Mouse (Mus musculus) G1E (cell line): ENCODE measurements at regions not wholly inside any gene's neighbourhood (a gene's known extent, or its start where the extent isn't known, plus 50 kb on each side); places are given as distances from the start of the nearest gene placed in this dataset.
A peak's percentile ranks its signal among the peaks of the same experiment; 100 is the strongest.

Experiments used
- ATAC-seq: 2 replicates; pipeline ENCODE4 v1.8.0; 2016; ENCODE audit warnings: mild to moderate bottlenecking; ENCODE audit not compliant: insufficient number of reproducible peaks, poor library complexity, low FRiP score, severe bottlenecking; ENCODE audit errors: extremely low read depth
- DNase-seq: peaks from one replicate; pipeline ENCODE4 v3.0.0; 2012; ENCODE audit warnings: low spot score
- H3K27me3 ChIP-seq: 2 replicates; pipeline ENCODE4 v1.6.1; 2012; ENCODE audit warnings: mild to moderate bottlenecking, low read length, inconsistent platforms; ENCODE audit not compliant: insufficient read depth
- H3K36me3 ChIP-seq: replicated peaks from 2 replicates; pipeline ENCODE3; 2012; ENCODE audit warnings: mild to moderate bottlenecking, inconsistent platforms
- H3K4me1 ChIP-seq: 2 replicates; pipeline ENCODE4 v1.6.1; 2012; ENCODE audit warnings: low read depth, low read length, inconsistent platforms, mixed read lengths; ENCODE audit not compliant: insufficient read depth
- H3K4me3 ChIP-seq: 2 replicates; pipeline ENCODE4 v1.5.1; 2012; ENCODE audit warnings: low read depth, mild to moderate bottlenecking, inconsistent platforms, low read length, moderate library complexity, mixed read lengths
- H3K9me3 ChIP-seq: replicated peaks from 2 replicates; pipeline ENCODE4 v1.6.1; 2012; ENCODE audit warnings: inconsistent platforms
- CTCF ChIP-seq: IDR thresholded peaks from 2 replicates; pipeline ENCODE4 v1.5.1; 2012; ENCODE audit warnings: low read depth, low read length, inconsistent platforms, mixed read lengths
- GATA1 ChIP-seq: IDR thresholded peaks from 2 replicates; pipeline ENCODE4 v1.6.1; 2012; ENCODE audit warnings: borderline replicate concordance, low read length, inconsistent platforms, mixed read lengths
- GATA2 ChIP-seq: IDR thresholded peaks from 2 replicates; pipeline ENCODE4 v1.6.1; 2012; ENCODE audit warnings: low read depth, low read length, inconsistent platforms, borderline replicate concordance
- POLR2AphosphoS5 ChIP-seq: IDR thresholded peaks from 2 replicates; pipeline ENCODE4 v1.6.1; 2012; ENCODE audit warnings: low read depth, low read length, inconsistent platforms; ENCODE audit not compliant: insufficient replicate concordance
- TAL1 ChIP-seq: conservative IDR thresholded peaks from 2 replicates; pipeline ENCODE4 v1.6.1; 2012; ENCODE audit warnings: low read depth, low read length, inconsistent platforms, mixed read lengths

- no peak for TF ChIP-seq CTCF
- TF ChIP-seq TAL1, result no peak
- no peak for TF ChIP-seq GATA1
- H3K4me3 ChIP-seq, result no peak overlapping the region
- DNase-seq (no peak), ATAC-seq (no peak)
- no peaks in the 10 kb centered on the region for H3K36me3 ChIP-seq
- peaks cover 18% of the 10 kb centered on the region for H3K9me3 ChIP-seq
- no peaks in the 10 kb centered on the region for H3K4me1 ChIP-seq
- no peaks in the 10 kb centered on the region for H3K27me3 ChIP-seq
Observed at GRCm38 (mm10) chr17:54821059-54821458, 522.2 kb upstream of the Slc5a7 start.

GRCm38 (mm10) chr17:54853631-54854030 is 554.8 kb upstream of the Slc5a7 start:
- Histone ChIP-seq H3K4me1 (no peaks in the 10 kb centered on the region), H3K27me3 (no peaks in the 10 kb centered on the region), H3K36me3 (no peaks in the 10 kb centered on the region), H3K9me3 (peaks cover 6% of the 10 kb centered on the region), H3K4me3 (no peak overlapping the region)
- TF ChIP-seq GATA1, result no peak
- TF ChIP-seq CTCF, result no peak
- TF ChIP-seq POLR2AphosphoS5, result no peak
- TF ChIP-seq GATA2, result no peak
- TF ChIP-seq TAL1, result no peak
- DNase-seq (no peak), ATAC-seq (no peak)

GRCm38 (mm10) chr17:54896198-54896597 is 549.0 kb upstream of the St6gal2 start:
- no peaks in the 10 kb centered on the region for H3K36me3 ChIP-seq
- no peak for ATAC-seq
- H3K4me1 ChIP-seq, result no peaks in the 10 kb centered on the region
- H3K4me3 ChIP-seq, result no peak overlapping the region
- TF ChIP-seq GATA1, result no peak
- TF ChIP-seq TAL1, result no peak
- TF ChIP-seq CTCF, result no peak
- no peak for TF ChIP-seq GATA2
- TF ChIP-seq POLR2AphosphoS5, result no peak
- H3K9me3 ChIP-seq, result peaks cover 4% of the 10 kb centered on the region; the same call in 1 of the 2 replicates
- H3K27me3 ChIP-seq, result no peaks in the 10 kb centered on the region
- DNase-seq, result no peak

GRCm38 (mm10) chr17:54929181-54929715 is 515.9 kb upstream of the St6gal2 start:
- Histone ChIP-seq H3K4me3 (no peak overlapping the region), H3K36me3 (no peaks in the 10 kb centered on the region), H3K9me3 (peaks cover 10% of the 10 kb centered on the region), H3K27me3 (no peaks in the 10 kb centered on the region), H3K4me1 (no peaks in the 10 kb centered on the region)
- no peak for ATAC-seq
- TF ChIP-seq POLR2AphosphoS5 (no peak), GATA1 (no peak), CTCF (no peak), TAL1 (no peak), GATA2 (no peak)
- no peak for DNase-seq

GRCm38 (mm10) chr17:54943380-54944047 is 501.7 kb upstream of the St6gal2 start:
- no peak overlapping the region for H3K4me3 ChIP-seq
- ATAC-seq (no peak), DNase-seq (no peak)
- no peaks in the 10 kb centered on the region for H3K36me3 ChIP-seq
- H3K4me1 ChIP-seq, result no peaks in the 10 kb centered on the region
- H3K27me3 ChIP-seq, result no peaks in the 10 kb centered on the region
- H3K9me3 ChIP-seq, result 0 out of 2 replicates have a peak, but pooled peaks cover 6% of the 10 kb centered on the region
- TF ChIP-seq TAL1 (no peak), GATA2 (no peak), POLR2AphosphoS5 (no peak), GATA1 (no peak), CTCF (no peak)

GRCm38 (mm10) chr17:54944288-54944931 is 500.8 kb upstream of the St6gal2 start:
- no peaks in the 10 kb centered on the region for H3K36me3 ChIP-seq
- ATAC-seq (peak; percentile 54; the same call in 1 of the 2 replicates), DNase-seq (no peak)
- no peaks in the 10 kb centered on the region for H3K4me1 ChIP-seq
- 0 out of 2 replicates have a peak, but pooled peaks cover 4% of the 10 kb centered on the region for H3K9me3 ChIP-seq
- TF ChIP-seq CTCF, result no peak
- TF ChIP-seq GATA1, result no peak
- TF ChIP-seq POLR2AphosphoS5, result no peak
- TF ChIP-seq GATA2, result no peak
- TF ChIP-seq TAL1, result no peak
- no peak overlapping the region for H3K4me3 ChIP-seq
- no peaks in the 10 kb centered on the region for H3K27me3 ChIP-seq
